Mouse (Mus musculus): Measurements from ENCODE around the gene 1520401A03Rik. TPM values are rescaled to one million over a fixed set of nuclear protein-coding genes. Genes with fewer than 3 reads are reported as not detected.

The 1520401A03Rik gene
- total RNA-seq, 4 experiments from 2014 or later, result 0.11 to 0.57 (median 0.19) TPM; not detected in 1

- no peak for DNase-seq (ENCODE audit: low spot score in 2 of 2)
Measured at GRCm38 (mm10) chr17:23703301-23703700, 19.3 kb downstream of the 1520401A03Rik start.

- DNase-seq (ENCODE audit: low spot score in 2 of 2), result peak; percentile 75 to 91
Measured at GRCm38 (mm10) chr17:23700079-23700478, 22.5 kb downstream of the 1520401A03Rik start.

- no peak for DNase-seq (ENCODE audit: low spot score in 2 of 2)
Measured at GRCm38 (mm10) chr17:23699131-23700077, 23.2 kb downstream of the 1520401A03Rik start.

- no peak for DNase-seq (ENCODE audit: low spot score in 2 of 2)
Measured at GRCm38 (mm10) chr17:23695801-23696200, 26.8 kb downstream of the 1520401A03Rik start.

- DNase-seq (ENCODE audit: low spot score in 2 of 2), result no peak
Measured at GRCm38 (mm10) chr17:23694491-23694890, 28.1 kb downstream of the 1520401A03Rik start.

- no peak for DNase-seq (ENCODE audit: low spot score in 2 of 2)
Measured at GRCm38 (mm10) chr17:23683856-23684672, 38.5 kb downstream of the 1520401A03Rik start, which contains the start of gene Cldn9. TSS of gene Cldn9 (minus strand) at chr17:23684026.

- DNase-seq (ENCODE audit: low spot score in 2 of 2), result no peak
Measured at GRCm38 (mm10) chr17:23683226-23683625, 39.4 kb downstream of the 1520401A03Rik start.

- no peak for DNase-seq (ENCODE audit: low spot score in 2 of 2)
Measured at GRCm38 (mm10) chr17:23682530-23682929, 40.1 kb downstream of the 1520401A03Rik start.

GRCm38 (mm10) chr17:23682092-23682491, 40.5 kb downstream of the 1520401A03Rik start:
- no peak for DNase-seq (ENCODE audit: low spot score in 2 of 2)

GRCm38 (mm10) chr17:23681086-23681485, 41.5 kb downstream of the 1520401A03Rik start:
- no peak for DNase-seq (ENCODE audit: low spot score in 2 of 2)

GRCm38 (mm10) chr17:23680336-23680735, 42.2 kb downstream of the 1520401A03Rik start:
- no peak for DNase-seq (ENCODE audit: low spot score in 2 of 2)

- no peak for DNase-seq (ENCODE audit: low spot score in 2 of 2)
Measured at GRCm38 (mm10) chr17:23679127-23679835, 43.3 kb downstream of the 1520401A03Rik start, which contains the start of gene Cldn6. TSS of gene Cldn6 (plus strand) at chr17:23679249.

- peak; percentile 42 to 62 for DNase-seq (ENCODE audit: low spot score in 2 of 2)
Measured at GRCm38 (mm10) chr17:23677236-23677679, 45.3 kb downstream of the 1520401A03Rik start, which contains the start of gene Tnfrsf12a. TSS of gene Tnfrsf12a (minus strand) at chr17:23677468.

- no peak for DNase-seq (ENCODE audit: low spot score in 2 of 2)
Measured at GRCm38 (mm10) chr17:23676473-23677031, 46.0 kb downstream of the 1520401A03Rik start.

- DNase-seq (ENCODE audit: low spot score in 2 of 2), result peak in 1 of 2 experiments; percentile 14
Measured at GRCm38 (mm10) chr17:23675564-23676281, 46.9 kb downstream of the 1520401A03Rik start.

- DNase-seq (ENCODE audit: low spot score in 2 of 2), result no peak
Measured at GRCm38 (mm10) chr17:23675127-23675526, 47.5 kb downstream of the 1520401A03Rik start.

- DNase-seq (ENCODE audit: low spot score in 2 of 2), result no peak
Measured at GRCm38 (mm10) chr17:23674271-23674952, 48.2 kb downstream of the 1520401A03Rik start.

- DNase-seq (ENCODE audit: low spot score in 2 of 2), result peak; percentile 95 to 97
Measured at GRCm38 (mm10) chr17:23673424-23674073, 49.0 kb downstream of the 1520401A03Rik start, which contains the start of the genes Hcfc1r1 and Thoc6. TSS of gene Hcfc1r1 (plus strand) at chr17:23673596. TSS of gene Thoc6 (minus strand) at chr17:23673882.

- DNase-seq (ENCODE audit: low spot score in 2 of 2), result no peak
Measured at GRCm38 (mm10) chr17:23672761-23673160, 49.8 kb downstream of the 1520401A03Rik start.
